Mouse (Mus musculus) A20 (cell line): Measurements from ENCODE around the gene Gm28635.

Experiments used
- DNase-seq: peaks from one replicate; pipeline ENCODE4 v3.0.0-alpha.2; 2011; ENCODE audit warnings: low read depth, low spot score

The Gm28635 gene

GRCm38 (mm10) chr2:84637452-84638165 lies 40.2 kb downstream of the Gm28635 start:
- no peak for DNase-seq

GRCm38 (mm10) chr2:84636231-84636741 lies 41.6 kb downstream of the Gm28635 start:
- no peak for DNase-seq

GRCm38 (mm10) chr2:84635611-84636010 lies 42.2 kb downstream of the Gm28635 start:
- no peak for DNase-seq

- no peak for DNase-seq
Observed at GRCm38 (mm10) chr2:84634934-84635482, 42.8 kb downstream of the Gm28635 start.

GRCm38 (mm10) chr2:84634006-84634405 lies 43.8 kb downstream of the Gm28635 start:
- DNase-seq: no peak

GRCm38 (mm10) chr2:84632999-84633398 lies 44.8 kb downstream of the Gm28635 start:
- DNase-seq: no peak

- DNase-seq: no peak
Observed at GRCm38 (mm10) chr2:84632001-84632400, 45.8 kb downstream of the Gm28635 start.

GRCm38 (mm10) chr2:84627036-84627435 lies 50.8 kb downstream of the Gm28635 start:
- no peak for DNase-seq

- DNase-seq: no peak
Observed at GRCm38 (mm10) chr2:84626366-84626975, 51.4 kb downstream of the Gm28635 start.

GRCm38 (mm10) chr2:84624201-84624600 lies 53.6 kb downstream of the Gm28635 start:
- no peak for DNase-seq

- DNase-seq: no peak
Observed at GRCm38 (mm10) chr2:84623428-84624119, 54.3 kb downstream of the Gm28635 start.

- no peak for DNase-seq
Observed at GRCm38 (mm10) chr2:84622668-84623067, 55.2 kb downstream of the Gm28635 start.

- DNase-seq: no peak
Observed at GRCm38 (mm10) chr2:84619646-84620340, 58.0 kb downstream of the Gm28635 start.

- DNase-seq: no peak
Observed at GRCm38 (mm10) chr2:84618914-84619313, 58.9 kb downstream of the Gm28635 start.

- DNase-seq: peak; percentile 83
Observed at GRCm38 (mm10) chr2:84617637-84618515, 60.0 kb downstream of the Gm28635 start.

GRCm38 (mm10) chr2:84612764-84613163 lies 65.1 kb downstream of the Gm28635 start:
- DNase-seq: no peak

GRCm38 (mm10) chr2:84607842-84608241 lies 70.0 kb downstream of the Gm28635 start:
- no peak for DNase-seq

- DNase-seq: no peak
Observed at GRCm38 (mm10) chr2:84600977-84601376, 76.9 kb downstream of the Gm28635 start.

GRCm38 (mm10) chr2:84599270-84599888 lies 78.5 kb downstream of the Gm28635 start:
- no peak for DNase-seq

- no peak for DNase-seq
Observed at GRCm38 (mm10) chr2:84597123-84597522, 80.7 kb downstream of the Gm28635 start.
